33 mouse cellular contexts compared by ENCODE assay signal in the genomic region with DNA sequence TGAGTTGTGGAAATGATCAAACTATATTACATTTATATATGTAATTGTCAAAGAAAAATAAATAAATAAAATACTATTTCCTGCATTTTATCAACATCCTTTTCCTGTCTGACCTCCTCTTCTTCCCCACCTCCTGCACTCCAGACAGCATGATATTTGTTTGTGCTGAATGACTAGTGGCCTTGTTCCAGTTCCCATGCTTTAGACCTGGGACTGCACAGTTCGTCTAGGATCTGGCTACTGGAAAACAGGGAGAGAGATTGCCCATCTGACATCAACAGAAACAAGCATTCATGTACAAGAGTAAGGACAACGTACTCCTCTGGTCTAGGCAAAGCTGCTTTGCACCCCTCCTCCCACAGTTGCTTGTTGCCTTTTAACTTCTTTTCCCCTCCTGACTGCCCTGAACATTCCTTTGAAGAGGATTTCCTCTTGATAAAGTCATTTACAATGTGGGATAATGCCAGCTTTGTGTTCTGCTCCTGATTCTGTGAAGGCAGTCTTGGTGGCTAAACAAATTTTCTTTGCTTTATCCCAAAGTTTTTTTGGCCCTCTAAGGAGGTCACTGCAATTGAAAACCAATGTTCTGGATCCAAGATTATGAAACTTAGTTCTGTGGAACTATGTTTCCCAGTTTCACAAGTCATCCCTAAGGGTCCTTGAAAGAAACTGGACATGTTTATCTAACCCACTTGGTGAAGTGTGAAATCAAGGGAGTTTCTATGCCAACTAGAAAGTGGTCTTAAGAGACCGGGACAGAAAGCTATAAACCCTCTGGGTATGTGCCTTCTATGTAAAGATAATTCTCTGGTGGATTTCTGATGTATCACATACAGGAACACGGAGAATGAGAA. TPM values are rescaled to one million over a fixed set of nuclear protein-coding genes. Genes with fewer than 3 reads are reported as not detected.
DNase-seq lines count a peak whose midpoint lies in the region; ATAC-seq lines count a peak whose summit lies in the region.
"Had no signal": no experiment of that assay in that cellular context is flagged by ENCODE, and none has a peak within 500 bp of the region (broad histone marks: within the 10 kb centered on the region; RNA-seq: fewer than 3 reads in every experiment).

No protein-coding gene starts in this region.

- ATAC-seq in heart, embryonic 11.5 days (replicated peaks; ENCODE audit: insufficient number of reproducible peaks, low FRiP score, low TSS enrichment): no peak
- peak; percentile 54; the same call in 1 of the 2 replicates for ATAC-seq in lung, embryonic 16.5 days (ENCODE audit: low read depth)
- ATAC-seq in forebrain, embryonic 14.5 days: no peak
- ATAC-seq: forebrain, embryonic 13.5 days; hindbrain, postnatal 0 days; intestine, embryonic 15.5 days; Patski had no signal

- H3K27me3 ChIP-seq in heart, embryonic 11.5 days (ENCODE audit: control insufficient read depth, insufficient read depth, low read length): no peaks in the 10 kb centered on the region
- no peaks in the 10 kb centered on the region for H3K27me3 ChIP-seq in lung, embryonic 16.5 days (ENCODE audit: control insufficient read depth, insufficient read depth, low read depth, low read length)
- no peaks in the 10 kb centered on the region for H3K27me3 ChIP-seq in forebrain, embryonic 14.5 days (replicated peaks; ENCODE audit: control insufficient read depth, insufficient read depth, low read length)
- H3K27me3 ChIP-seq: forebrain, embryonic 13.5 days; heart, embryonic 15.5 days; intestine, embryonic 15.5 days; limb, embryonic 15.5 days; megakaryocyte, embryonic 14.5 days; midbrain, embryonic 12.5 days; neural tube, embryonic 12.5 days had no signal

- H3K4me2 ChIP-seq in heart, embryonic 11.5 days: no peak overlapping the region
- no peak overlapping the region for H3K4me2 ChIP-seq in lung, embryonic 16.5 days (ENCODE audit: low read depth, low read length)
- H3K4me2 ChIP-seq in forebrain, embryonic 14.5 days (ENCODE audit: low read length): no peak overlapping the region
- H3K4me2 ChIP-seq: forebrain, embryonic 13.5 days; heart, embryonic 15.5 days; intestine, embryonic 15.5 days; limb, embryonic 15.5 days; midbrain, embryonic 12.5 days; neural tube, embryonic 12.5 days had no signal

- 52% methylated on average over 4 of the region's 4 CpGs for WGBS in heart, embryonic 11.5 days (ENCODE audit: insufficient replicate concordance)
- 33% methylated on average over 4 of the region's 4 CpGs for WGBS in lung, embryonic 16.5 days
- WGBS in forebrain, embryonic 14.5 days: 64% methylated on average over 4 of the region's 4 CpGs

- H3K9ac ChIP-seq in heart, embryonic 11.5 days (ENCODE audit: low read depth, low read length): no peak overlapping the region
- no peak overlapping the region for H3K9ac ChIP-seq in lung, embryonic 16.5 days (ENCODE audit: low read length)
- no peak overlapping the region for H3K9ac ChIP-seq in forebrain, embryonic 14.5 days (ENCODE audit: low read length)
- H3K9ac ChIP-seq: forebrain, embryonic 13.5 days; heart, embryonic 15.5 days; intestine, embryonic 15.5 days; limb, embryonic 15.5 days; liver, embryonic 14.5 days; midbrain, embryonic 12.5 days; neural tube, embryonic 12.5 days had no signal

- no peak overlapping the region for H3K4me3 ChIP-seq in heart, embryonic 11.5 days (ENCODE audit: low read depth, low read length)
- H3K4me3 ChIP-seq in lung, embryonic 16.5 days (ENCODE audit: low read length): no peak overlapping the region
- no peak overlapping the region for H3K4me3 ChIP-seq in forebrain, embryonic 14.5 days (ENCODE audit: low read depth, low read length)
- H3K4me3 ChIP-seq: forebrain, embryonic 13.5 days; gastrocnemius, adult 2 months; heart, embryonic 15.5 days; intestine, embryonic 15.5 days; layer of hippocampus, adult 2 months; limb, embryonic 10.5 days; limb, embryonic 15.5 days; megakaryocyte, embryonic 14.5 days; midbrain, embryonic 12.5 days; myocyte; neural tube, embryonic 12.5 days had no signal

- intact Hi-C loops in heart, postnatal 14 days (cut with DNase I): no loop called here

- no peaks in the 10 kb centered on the region for H3K4me1 ChIP-seq in heart, embryonic 11.5 days (ENCODE audit: control insufficient read depth, insufficient read depth, low read length)
- H3K4me1 ChIP-seq in lung, embryonic 16.5 days (replicated peaks; ENCODE audit: control insufficient read depth, insufficient read depth, low read length): no peaks in the 10 kb centered on the region; the same call in 1 of the 2 replicates
- H3K4me1 ChIP-seq in forebrain, embryonic 14.5 days (ENCODE audit: control insufficient read depth, insufficient read depth, low read length): no peaks in the 10 kb centered on the region
- H3K4me1 ChIP-seq: forebrain, embryonic 13.5 days; heart, embryonic 15.5 days; intestine, embryonic 15.5 days; limb, embryonic 10.5 days; limb, embryonic 15.5 days; megakaryocyte, embryonic 14.5 days; midbrain, embryonic 12.5 days; neural tube, embryonic 12.5 days had no signal

- no peaks in the 10 kb centered on the region for H3K36me3 ChIP-seq in heart, embryonic 11.5 days (ENCODE audit: control insufficient read depth, insufficient read depth, low read length)
- H3K36me3 ChIP-seq in lung, embryonic 16.5 days (ENCODE audit: control insufficient read depth, insufficient read depth, low read length): no peaks in the 10 kb centered on the region
- H3K36me3 ChIP-seq in forebrain, embryonic 14.5 days (ENCODE audit: control insufficient read depth, insufficient read depth, low read length): no peaks in the 10 kb centered on the region
- H3K36me3 ChIP-seq: heart, embryonic 15.5 days; intestine, embryonic 15.5 days; limb, embryonic 10.5 days; limb, embryonic 15.5 days; midbrain, embryonic 12.5 days; neural tube, embryonic 12.5 days had no signal

- DNase-seq in heart, adult 18-20 months: peak; percentile 9 to 11
- DNase-seq in heart, postnatal 14 days: peak; percentile 1
- peak; percentile 20 for DNase-seq in lung, postnatal 36 days
- no peak for DNase-seq in layer of hippocampus, postnatal 14 days (ENCODE audit: low spot score in 2 of 2)
- DNase-seq in forebrain, embryonic 14.5 days (ENCODE audit: low spot score): no peak
- DNase-seq: adrenal gland, postnatal 10 days; cerebellum, adult 11 months; cerebellum, adult 9-10 months; cerebellum, postnatal 36 days; gastrocnemius, adult 2 months; kidney, adult 2 months; kidney, postnatal 36 days; layer of hippocampus, postnatal 36 days; right cerebral cortex, adult 18-20 months; right cerebral cortex, postnatal 4 days; thymus, adult 2 months; thymus, postnatal 36 days had no signal

- no peaks in the 10 kb centered on the region for H3K9me3 ChIP-seq in heart, embryonic 11.5 days (replicated peaks; ENCODE audit: control insufficient read depth, low read length)
- H3K9me3 ChIP-seq in lung, embryonic 16.5 days (ENCODE audit: control insufficient read depth, low read length): no peaks in the 10 kb centered on the region
- H3K9me3 ChIP-seq in forebrain, embryonic 14.5 days (replicated peaks; ENCODE audit: control insufficient read depth, low read length): no peaks in the 10 kb centered on the region
- H3K9me3 ChIP-seq: forebrain, embryonic 13.5 days; heart, embryonic 15.5 days; intestine, embryonic 15.5 days; limb, embryonic 10.5 days; limb, embryonic 15.5 days; megakaryocyte, embryonic 14.5 days; midbrain, embryonic 12.5 days; neural tube, embryonic 12.5 days had no signal

- no peak overlapping the region for H3K27ac ChIP-seq in heart, embryonic 11.5 days (ENCODE audit: low read depth, low read length)
- no peak overlapping the region for H3K27ac ChIP-seq in lung, embryonic 16.5 days (ENCODE audit: low read length)
- H3K27ac ChIP-seq in forebrain, embryonic 14.5 days (ENCODE audit: low read depth, low read length): no peak overlapping the region
- H3K27ac ChIP-seq: forebrain, embryonic 13.5 days; gastrocnemius, adult 2 months; heart, embryonic 15.5 days; hindbrain, postnatal 0 days; intestine, embryonic 15.5 days; layer of hippocampus, adult 2 months; limb, embryonic 10.5 days; limb, embryonic 15.5 days; liver, embryonic 14.5 days; midbrain, embryonic 12.5 days; neural tube, embryonic 12.5 days had no signal

RNA-seq across cellular contexts. Expression of gene Klhl13, which starts 44.6 kb away (rescaled TPM):
- total RNA-seq in heart, adult 18-20 months (2021): 10 to 100 TPM; 14.6 to 20.2 TPM
- polyA plus RNA-seq in heart, embryonic 11.5 days (2014; fragmentation: Nextera tagmentation; extraction: Ambion mirVana): 82.4 and 93.5 TPM in 2 replicates
- total RNA-seq in heart, postnatal 14 days (2021): 10 to 100 TPM; 18.4 to 23.3 TPM
- 58.7 and 62.7 TPM in 2 replicates for polyA plus RNA-seq in lung, embryonic 16.5 days (2015; fragmentation: Nextera tagmentation; extraction: Ambion mirVana)
- total RNA-seq in layer of hippocampus, postnatal 14 days (2021): 10 to 100 TPM; 48.0 to 48.5 TPM
- polyA plus RNA-seq in forebrain, embryonic 14.5 days (2014; fragmentation: Nextera tagmentation; extraction: Ambion mirVana): 118 and 129 TPM in 2 replicates
- total RNA-seq: MEL had no signal
- polyA plus RNA-seq: Patski had no signal

Comparison
In these comparisons a context has a peak if more than half of its experiments do, and no peak if none do; other contexts are left out.
1. DNase-seq: peak in heart, adult 18-20 months (2 of 2), heart, postnatal 14 days (2 of 2) and lung, postnatal 36 days (single experiment); none in layer of hippocampus, postnatal 14 days (0 of 2) and forebrain, embryonic 14.5 days (single experiment).